Mouse (Mus musculus) inflammation-experienced regulatory T-cells, adult 6 months (primary cell): ENCODE data around the gene Trp53tg5. TPM values are rescaled to one million over a fixed set of nuclear protein-coding genes. Genes with fewer than 3 reads are reported as not detected.

Source experiments
- ATAC-seq: one replicate; pipeline ENCODE4 v1.8.0; 2017
- polyA plus RNA-seq, 3 experiments: library from polyadenylated mRNA; unstranded; fragments of 100-300 nt; shearing (Covaris generic); gene quantifications; one replicate each; pipeline ENCODE4 v1.2.1; 2017

Gene Trp53tg5
- polyA plus RNA-seq, 3 experiments from 2014 or later, result not detected

GRCm38 (mm10) chr2:164448140-164448539, 25.4 kb downstream of the Trp53tg5 start:
- no peak for ATAC-seq

- no peak for ATAC-seq
Observed at GRCm38 (mm10) chr2:164446086-164446469, 27.4 kb downstream of the Trp53tg5 start.

- no peak for ATAC-seq
Observed at GRCm38 (mm10) chr2:164445399-164446085, 28.0 kb downstream of the Trp53tg5 start.

GRCm38 (mm10) chr2:164444701-164445100, 28.8 kb downstream of the Trp53tg5 start:
- no peak for ATAC-seq

GRCm38 (mm10) chr2:164443460-164444000, 30.0 kb downstream of the Trp53tg5 start, which contains the start of gene Sdc4:
Gene Sdc4 (minus strand): TSS chr2:164443887.
- no peak for ATAC-seq

- ATAC-seq, result peak; percentile 59
Observed at GRCm38 (mm10) chr2:164443051-164443437, 30.5 kb downstream of the Trp53tg5 start.

- no peak for ATAC-seq
Observed at GRCm38 (mm10) chr2:164442315-164443050, 31.0 kb downstream of the Trp53tg5 start.

GRCm38 (mm10) chr2:164441731-164442130, 31.8 kb downstream of the Trp53tg5 start:
- ATAC-seq, result no peak

GRCm38 (mm10) chr2:164441155-164441554, 32.4 kb downstream of the Trp53tg5 start:
- ATAC-seq, result peak; percentile 83

GRCm38 (mm10) chr2:164440314-164440713, 33.2 kb downstream of the Trp53tg5 start:
- no peak for ATAC-seq

- ATAC-seq, result no peak
Observed at GRCm38 (mm10) chr2:164439001-164439421, 34.5 kb downstream of the Trp53tg5 start.

- ATAC-seq, result no peak
Observed at GRCm38 (mm10) chr2:164438257-164438656, 35.3 kb downstream of the Trp53tg5 start.

GRCm38 (mm10) chr2:164437710-164438109, 35.8 kb downstream of the Trp53tg5 start:
- no peak for ATAC-seq

GRCm38 (mm10) chr2:164436961-164437360, 36.6 kb downstream of the Trp53tg5 start:
- ATAC-seq, result no peak

- ATAC-seq, result no peak
Observed at GRCm38 (mm10) chr2:164436215-164436913, 37.2 kb downstream of the Trp53tg5 start.

GRCm38 (mm10) chr2:164435216-164436090, 38.1 kb downstream of the Trp53tg5 start:
- ATAC-seq, result no peak

GRCm38 (mm10) chr2:164434681-164435080, 38.8 kb downstream of the Trp53tg5 start:
- ATAC-seq, result no peak

GRCm38 (mm10) chr2:164433278-164433895, 40.1 kb downstream of the Trp53tg5 start:
- ATAC-seq, result no peak

- no peak for ATAC-seq
Observed at GRCm38 (mm10) chr2:164432541-164433191, 40.9 kb downstream of the Trp53tg5 start.

- ATAC-seq, result no peak
Observed at GRCm38 (mm10) chr2:164431676-164432465, 41.7 kb downstream of the Trp53tg5 start.
